Mouse (Mus musculus) brown adipose tissue, adult 24 weeks (tissue): ENCODE measurements at regions not wholly inside any gene's neighbourhood (a gene's known extent, or its start where the extent isn't known, plus 50 kb on each side); places are given as distances from the start of the nearest gene placed in this dataset.
"Not testable (repeated sequence)": the region's sequence is repeated elsewhere in the genome, so short reads cannot be mapped to it uniquely, and the experiment has no call there.

Experiments used
- H3K27ac ChIP-seq: fragments of 200-500 bp; replicated peaks from 2 replicates; pipeline ENCODE4 v1.5.1; 2012; ENCODE audit warnings: low read depth, mild to moderate bottlenecking, low read length
- H3K4me1 ChIP-seq: fragments of 200-500 bp; 2 replicates; pipeline ENCODE4 v1.6.1; 2012; ENCODE audit warnings: low read length, mixed read lengths; ENCODE audit not compliant: control insufficient read depth, insufficient read depth, insufficient read length
- H3K4me3 ChIP-seq: fragments of 200-500 bp; 2 replicates; pipeline ENCODE4 v1.5.1; 2012; ENCODE audit warnings: low read depth, mild to moderate bottlenecking, low read length, moderate library complexity; ENCODE audit not compliant: insufficient read depth

DNA sequence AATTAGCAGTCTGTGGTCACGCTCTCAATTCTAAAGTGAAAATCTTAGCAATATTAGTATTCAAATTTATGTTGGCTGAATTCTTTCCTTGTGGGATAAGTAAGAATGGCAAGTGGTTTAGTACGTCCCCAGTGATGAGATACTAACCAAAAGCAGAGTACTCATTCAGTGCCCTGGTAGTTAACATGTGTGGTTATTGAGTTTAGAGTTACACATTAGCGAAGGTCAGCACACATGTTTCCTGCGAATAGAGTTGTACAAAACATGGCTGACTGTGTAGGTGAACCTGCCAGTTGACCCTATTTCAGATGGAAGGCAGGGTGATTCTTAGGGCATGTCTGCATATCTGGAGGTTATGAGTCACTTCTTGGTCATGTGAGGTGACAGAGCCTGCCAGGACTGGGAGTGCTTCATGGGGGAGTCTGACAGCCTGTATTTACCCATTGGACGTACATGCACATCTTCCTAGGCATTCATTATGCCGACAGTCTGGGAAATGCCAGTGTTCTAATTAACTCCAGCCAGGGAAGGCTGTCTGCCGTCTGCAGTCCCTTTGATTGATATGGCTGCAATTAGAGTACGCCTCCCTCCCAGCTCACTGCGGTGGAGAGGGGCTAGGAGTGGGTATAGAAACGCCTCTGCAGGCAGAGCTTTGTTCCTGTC is 263.7 kb downstream of the Eipr1 start:
- Histone ChIP-seq H3K4me3 (no peak overlapping the region), H3K27ac (no peak overlapping the region), H3K4me1 (no peaks in the 10 kb centered on the region)

DNA sequence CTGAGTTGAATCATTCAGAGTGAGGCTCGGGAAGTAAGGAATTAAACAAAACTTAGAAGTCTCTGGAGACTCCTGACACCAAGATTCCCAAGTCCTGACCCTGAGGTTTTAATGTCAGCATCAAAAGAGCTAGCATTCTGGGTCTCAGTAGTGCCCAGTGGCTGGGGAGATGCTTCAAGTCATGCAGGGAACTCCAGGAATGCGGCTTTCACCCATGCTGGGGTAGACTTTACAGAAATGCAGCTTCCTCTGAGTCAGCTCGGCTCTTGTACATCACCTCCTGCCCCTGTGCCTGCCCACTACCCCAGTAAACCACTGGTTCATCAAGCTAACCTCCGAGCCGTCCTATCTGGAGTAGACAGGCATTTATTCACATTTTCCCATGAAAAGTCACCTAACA is 269.5 kb downstream of the Eipr1 start:
- no peak overlapping the region for H3K4me3 ChIP-seq
- no peak overlapping the region for H3K27ac ChIP-seq
- no peaks in the 10 kb centered on the region for H3K4me1 ChIP-seq

- no peaks in the 10 kb centered on the region for H3K4me1 ChIP-seq
Observed at GRCm38 (mm10) chr12:29028171-29028570, 276.6 kb downstream of the Eipr1 start.

DNA sequence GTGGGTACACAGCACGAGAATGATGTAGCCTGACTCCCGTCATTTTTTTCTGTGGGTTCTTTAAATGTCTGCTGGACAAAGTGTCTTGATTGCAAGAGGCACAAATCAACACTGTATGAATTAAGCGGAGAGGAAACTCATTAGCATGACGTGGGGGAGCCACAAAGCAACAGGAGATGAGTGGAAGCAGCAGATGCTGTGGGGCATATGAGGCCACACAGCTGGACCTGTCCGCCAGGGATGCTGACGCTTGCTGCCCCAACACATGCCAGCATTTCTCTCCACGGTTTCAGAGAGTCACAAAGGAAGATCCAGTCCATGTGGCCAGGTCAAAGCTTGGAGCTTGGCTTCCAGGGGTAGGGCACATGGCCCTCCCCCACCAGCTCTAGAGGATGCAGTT is 277.9 kb downstream of the Eipr1 start:
- Histone ChIP-seq H3K4me3 (no peak overlapping the region), H3K27ac (no peak overlapping the region), H3K4me1 (no peaks in the 10 kb centered on the region)

More at GRCm38 (mm10) chr12:29028171-29028570, 276.6 kb downstream of the Eipr1 start:
- Histone ChIP-seq H3K4me3 (no peak overlapping the region), H3K27ac (no peak overlapping the region)

DNA sequence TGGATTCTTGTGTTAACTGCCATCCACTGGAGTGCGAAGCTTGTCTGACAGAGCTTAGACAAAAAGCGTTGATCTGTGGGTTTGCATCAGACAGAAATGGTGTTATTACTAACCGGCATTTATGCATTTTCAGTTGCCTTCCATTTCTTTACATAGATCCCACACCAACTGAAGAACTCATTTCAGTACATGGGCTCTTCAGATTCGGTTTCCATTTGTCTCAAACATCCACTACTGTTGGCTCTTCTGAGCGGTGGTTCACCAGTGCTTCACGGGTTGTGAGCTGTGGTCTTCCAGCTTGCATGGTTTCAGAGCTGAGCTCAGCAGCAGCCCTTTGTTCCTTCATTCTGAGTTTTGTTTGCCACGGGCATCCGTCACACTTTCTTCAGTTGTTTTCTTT is 294.4 kb downstream of the Eipr1 start:
- no peaks in the 10 kb centered on the region for H3K4me1 ChIP-seq
- no peak overlapping the region for H3K27ac ChIP-seq
- no peak overlapping the region for H3K4me3 ChIP-seq

DNA sequence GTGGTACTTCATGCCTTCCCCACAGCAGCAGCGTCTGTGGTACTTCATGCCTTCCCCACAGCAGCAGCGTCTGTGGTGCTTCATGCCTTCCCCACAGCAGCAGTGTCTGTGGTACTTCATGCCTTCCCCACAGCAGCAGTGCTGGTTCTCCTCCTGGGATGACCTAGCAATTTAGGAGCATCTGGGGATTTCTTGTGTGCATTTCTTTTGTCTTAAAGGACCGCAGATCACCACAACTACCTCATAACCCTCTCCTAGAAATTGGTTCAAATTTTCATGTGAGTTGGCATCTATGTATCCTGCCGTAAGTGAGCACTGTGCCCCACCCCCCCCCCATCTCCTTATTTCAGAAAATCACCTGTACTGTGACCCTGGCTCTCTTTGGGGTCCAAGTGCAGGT is 297.0 kb downstream of the Eipr1 start:
- H3K4me1 ChIP-seq, H3K4me3 ChIP-seq, H3K27ac ChIP-seq: not testable (repeated sequence)

DNA sequence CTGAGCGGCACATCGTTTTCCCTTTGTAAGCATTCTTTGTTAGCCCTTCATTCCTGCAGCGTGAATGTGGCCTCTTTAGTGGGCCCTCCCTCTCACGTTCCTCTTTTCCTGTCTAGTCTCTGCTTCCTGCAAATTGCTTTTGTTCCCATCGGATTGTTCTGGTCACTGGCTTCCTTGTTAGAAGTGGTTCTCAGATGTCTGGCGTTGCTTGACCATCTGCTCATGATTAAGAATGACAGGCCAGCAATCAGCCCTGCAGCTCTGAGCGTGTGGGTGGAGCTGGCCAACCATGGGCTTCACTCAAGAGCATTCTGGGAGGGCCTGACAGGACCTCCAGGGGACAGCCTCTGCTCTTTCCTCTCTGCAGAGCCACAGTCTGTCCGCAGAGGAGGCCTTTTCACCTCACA is 297.5 kb downstream of the Eipr1 start:
- Histone ChIP-seq H3K27ac (no peak overlapping the region), H3K4me3 (no peak overlapping the region), H3K4me1 (no peaks in the 10 kb centered on the region)

DNA sequence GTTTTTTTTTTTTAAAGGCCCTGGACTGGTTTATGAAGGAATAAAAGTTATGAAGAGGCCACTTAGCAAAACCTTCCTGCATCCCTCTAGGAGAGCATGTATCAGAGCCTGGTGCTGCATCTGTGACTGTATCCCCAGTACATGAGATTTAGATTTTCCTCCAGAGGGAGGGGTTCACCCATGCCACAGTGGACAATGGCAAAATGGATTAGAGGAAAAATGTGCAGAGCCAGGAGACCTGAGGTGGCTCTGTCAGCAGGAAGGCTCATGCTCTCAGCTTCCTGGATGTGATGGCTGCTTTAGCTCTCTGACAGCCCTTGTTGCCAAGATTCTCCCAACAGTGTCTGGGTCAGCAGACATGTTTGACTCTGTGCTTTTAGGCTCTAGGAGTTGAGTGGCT is 298.2 kb downstream of the Eipr1 start:
- Histone ChIP-seq H3K27ac (no peak overlapping the region), H3K4me3 (no peak overlapping the region), H3K4me1 (no peaks in the 10 kb centered on the region)

GRCm38 (mm10) chr12:29050516-29051251 is 299.1 kb downstream of the Eipr1 start:
- no peak overlapping the region for H3K4me3 ChIP-seq
- H3K4me1 ChIP-seq: no peaks in the 10 kb centered on the region
- no peak overlapping the region for H3K27ac ChIP-seq

DNA sequence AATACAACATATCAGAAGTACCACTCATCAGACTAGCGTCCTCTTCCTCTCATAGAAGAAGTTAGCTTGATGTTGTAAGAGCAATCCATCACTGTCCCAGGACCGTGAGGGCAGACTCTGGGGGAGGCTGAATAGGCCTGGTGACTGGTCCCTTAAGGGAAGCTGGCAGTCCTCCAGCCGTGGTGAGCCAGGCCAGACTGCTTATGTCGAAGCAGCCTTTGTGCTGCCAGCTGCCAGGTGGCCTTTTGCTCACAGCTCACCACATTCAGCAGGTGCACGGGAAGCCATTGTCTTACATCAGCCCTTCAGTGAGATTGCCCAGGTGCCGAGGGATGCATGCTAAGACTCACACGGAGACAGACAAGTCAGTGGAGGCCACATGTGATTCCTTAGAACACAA is 302.8 kb downstream of the Eipr1 start:
- Histone ChIP-seq H3K27ac (no peak overlapping the region), H3K4me3 (no peak overlapping the region), H3K4me1 (no peaks in the 10 kb centered on the region)

GRCm38 (mm10) chr12:29062025-29062637 is 310.5 kb downstream of the Eipr1 start:
- no peaks in the 10 kb centered on the region for H3K4me1 ChIP-seq
- H3K4me3 ChIP-seq: no peak overlapping the region
- H3K27ac ChIP-seq: no peak overlapping the region

GRCm38 (mm10) chr12:29062801-29063200 is 311.2 kb downstream of the Eipr1 start:
- H3K4me1 ChIP-seq: no peaks in the 10 kb centered on the region
- H3K4me3 ChIP-seq: no peak overlapping the region
- no peak overlapping the region for H3K27ac ChIP-seq

- Histone ChIP-seq H3K4me1 (no peaks in the 10 kb centered on the region), H3K4me3 (no peak overlapping the region), H3K27ac (no peak overlapping the region)
Observed at GRCm38 (mm10) chr12:29068180-29068579, 316.6 kb downstream of the Eipr1 start.

- no peak overlapping the region for H3K27ac ChIP-seq
- no peak overlapping the region for H3K4me3 ChIP-seq
Observed at GRCm38 (mm10) chr12:29075096-29075852, 323.7 kb downstream of the Eipr1 start.

GRCm38 (mm10) chr12:29076606-29077005 is 325.0 kb downstream of the Eipr1 start:
- Histone ChIP-seq H3K4me3 (no peak overlapping the region), H3K4me1 (no peaks in the 10 kb centered on the region), H3K27ac (no peak overlapping the region)

More at GRCm38 (mm10) chr12:29075096-29075852, 323.7 kb downstream of the Eipr1 start:
- no peaks in the 10 kb centered on the region for H3K4me1 ChIP-seq
